Mouse (Mus musculus): ENCODE measurements around the gene Cdk2ap1.
"Not testable (repeated sequence)": the region's sequence is repeated elsewhere in the genome, so short reads cannot be mapped to it uniquely, and the experiment has no call there.

Cdk2ap1 gene

GRCm38 (mm10) chr5:124351111-124351560, 11.7 kb downstream of the Cdk2ap1 start:
- peak; percentile 79 for DNase-seq (ENCODE audit: low spot score)

GRCm38 (mm10) chr5:124350350-124350749, 12.5 kb downstream of the Cdk2ap1 start:
- no peak for DNase-seq (ENCODE audit: low spot score)

- no peak for DNase-seq (ENCODE audit: low spot score)
These were observed 13.7 kb downstream of the Cdk2ap1 start for GRCm38 (mm10) chr5:124349196-124349595.

GRCm38 (mm10) chr5:124342897-124343296, 20.0 kb downstream of the Cdk2ap1 start:
- no peak for DNase-seq (ENCODE audit: low spot score)

GRCm38 (mm10) chr5:124341753-124342339, 21.0 kb downstream of the Cdk2ap1 start:
- DNase-seq (ENCODE audit: low spot score) = peak; percentile 34

GRCm38 (mm10) chr5:124338791-124339190, 24.1 kb downstream of the Cdk2ap1 start:
- no peak for DNase-seq (ENCODE audit: low spot score)

GRCm38 (mm10) chr5:124337909-124338308, 25.0 kb downstream of the Cdk2ap1 start:
- DNase-seq (ENCODE audit: low spot score) = no peak

- DNase-seq (ENCODE audit: low spot score) = no peak
These were observed 25.8 kb downstream of the Cdk2ap1 start for GRCm38 (mm10) chr5:124337103-124337502.

GRCm38 (mm10) chr5:124334392-124334791, 28.5 kb downstream of the Cdk2ap1 start:
- peak; percentile 56 for DNase-seq (ENCODE audit: low spot score)

- DNase-seq (ENCODE audit: low spot score) = no peak
These were observed 32.8 kb downstream of the Cdk2ap1 start for GRCm38 (mm10) chr5:124330086-124330485.

- DNase-seq (ENCODE audit: low spot score) = peak; percentile 100
These were observed 35.1 kb downstream of the Cdk2ap1 start, which contains the start of the genes Mphosph9 and 2810006K23Rik for GRCm38 (mm10) chr5:124327510-124328364. Mphosph9 (minus strand) TSS chr5:124327972. 2810006K23Rik (plus strand) TSS chr5:124328089.

GRCm38 (mm10) chr5:124326829-124327228, 36.1 kb downstream of the Cdk2ap1 start:
- no peak for DNase-seq (ENCODE audit: low spot score)

GRCm38 (mm10) chr5:124317648-124318047, 45.2 kb downstream of the Cdk2ap1 start:
- DNase-seq (ENCODE audit: low spot score) = no peak

GRCm38 (mm10) chr5:124315941-124316340, 46.9 kb downstream of the Cdk2ap1 start:
- DNase-seq (ENCODE audit: low spot score) = no peak

- no peak for DNase-seq (ENCODE audit: low spot score)
These were observed 47.4 kb downstream of the Cdk2ap1 start for GRCm38 (mm10) chr5:124315498-124315897.

- no peak for DNase-seq (ENCODE audit: low spot score)
These were observed 52.8 kb downstream of the Cdk2ap1 start for GRCm38 (mm10) chr5:124310091-124310490.

GRCm38 (mm10) chr5:124309155-124309554, 53.7 kb downstream of the Cdk2ap1 start:
- no peak for DNase-seq (ENCODE audit: low spot score)

GRCm38 (mm10) chr5:124302853-124303252, 60.0 kb downstream of the Cdk2ap1 start:
- DNase-seq (ENCODE audit: low spot score) = not testable (repeated sequence)

- peak; percentile 13 for DNase-seq (ENCODE audit: low spot score)
These were observed 62.8 kb downstream of the Cdk2ap1 start for GRCm38 (mm10) chr5:124300132-124300531.

GRCm38 (mm10) chr5:124299307-124299706, 63.6 kb downstream of the Cdk2ap1 start:
- DNase-seq (ENCODE audit: low spot score) = peak; percentile 47

- DNase-seq (ENCODE audit: low spot score) = no peak
These were observed 66.4 kb downstream of the Cdk2ap1 start for GRCm38 (mm10) chr5:124296475-124296874.

Data from retina, embryonic 14.5 days (tissue).